Mouse (Mus musculus) intestine, postnatal 0 days (tissue): ENCODE results near the gene Olfr51. TPM values are rescaled to one million over a fixed set of nuclear protein-coding genes. Genes with fewer than 3 reads are reported as not detected.
"Not testable (repeated sequence)": the region's sequence is repeated elsewhere in the genome, so short reads cannot be mapped to it uniquely, and the experiment has no call there.

Source experiments
- ATAC-seq: fragments of 200-750 bp; cut with Nextera tagmentation; 2 replicates; pipeline ENCODE4 v1.8.0; 2017; ENCODE audit warnings: mild to moderate bottlenecking, moderate TSS enrichment, moderate library complexity
- H3K27ac ChIP-seq: fragments of 300-500 bp; sonication (generic); 2 replicates; pipeline ENCODE4 v1.5.1; 2014; ENCODE audit warnings: mild to moderate bottlenecking, low read depth, low read length, moderate library complexity
- H3K27me3 ChIP-seq: fragments of 300-500 bp; sonication (generic); replicated peaks from 2 replicates; pipeline ENCODE4 v1.6.1; 2014; ENCODE audit warnings: low read length, mixed read lengths; ENCODE audit not compliant: control insufficient read depth, insufficient read depth
- H3K36me3 ChIP-seq: fragments of 300-500 bp; sonication (generic); 2 replicates; pipeline ENCODE4 v1.6.1; 2014; ENCODE audit warnings: mild to moderate bottlenecking, moderate library complexity; ENCODE audit not compliant: control insufficient read depth, insufficient read depth
- H3K4me1 ChIP-seq: fragments of 300-500 bp; sonication (generic); replicated peaks from 2 replicates; pipeline ENCODE4 v1.6.1; 2014; ENCODE audit warnings: antibody characterized with exemption, low read length, mixed read lengths; ENCODE audit not compliant: control insufficient read depth, insufficient read depth
- H3K4me2 ChIP-seq: fragments of 300-500 bp; sonication (generic); replicated peaks from 2 replicates; pipeline ENCODE4 v1.6.1; 2014; ENCODE audit warnings: low read depth, mild to moderate bottlenecking, moderate library complexity
- H3K4me3 ChIP-seq: fragments of 300-500 bp; sonication (generic); 2 replicates; pipeline ENCODE4 v1.5.1; 2014; ENCODE audit warnings: low read depth, low read length
- H3K9ac ChIP-seq: fragments of 300-500 bp; sonication (generic); 2 replicates; pipeline ENCODE4 v1.6.1; 2014; ENCODE audit warnings: mild to moderate bottlenecking, low read depth, low read length
- H3K9me3 ChIP-seq: fragments of 300-500 bp; sonication (generic); 2 replicates; pipeline ENCODE4 v1.6.1; 2016; ENCODE audit warnings: mixed run types; ENCODE audit not compliant: control insufficient read depth
- CTCF ChIP-seq: sonication (generic); IDR thresholded peaks from 2 replicates; pipeline ENCODE4 v1.5.1; 2016; ENCODE audit warnings: low read depth, mild to moderate bottlenecking, control low read depth, antibody characterized with exemption, moderate library complexity
- WGBS: fragments of 180-500 bp; shearing (Covaris S2); extraction: QIAGEN DNeasy Blood & Tissue Kit; methylation state at CpG from one replicate; pipeline ENCODE4 v1.1.7; 2014; 5-methylcytosine and 5-hydroxymethylcytosine counted together
- polyA plus RNA-seq: library from polyadenylated mRNA; unstranded; fragments of >200 nt; fragmentation: Nextera tagmentation; extraction: Ambion mirVana; gene quantifications from 2 replicates; pipeline ENCODE4 v1.2.1, GENCODE M21; 2015

The Olfr51 gene
- polyA plus RNA-seq, 1 experiment from 2014 or later = not detected

- H3K4me2 ChIP-seq = no peak overlapping the region
- H3K9ac ChIP-seq = no peak overlapping the region
- H3K36me3 ChIP-seq = no peaks in the 10 kb centered on the region
- no peaks in the 10 kb centered on the region for H3K9me3 ChIP-seq
- no peaks in the 10 kb centered on the region for H3K4me1 ChIP-seq
- no peak overlapping the region for H3K4me3 ChIP-seq
- no peak overlapping the region for H3K27ac ChIP-seq
- no peak for ATAC-seq
- WGBS = 74% methylated on average over 2 of the region's 2 CpGs
- no peak for TF ChIP-seq CTCF
- H3K27me3 ChIP-seq = no peaks in the 10 kb centered on the region
Measured at GRCm38 (mm10) chr11:51035951-51036350, 32.6 kb downstream of the Olfr51 start.

GRCm38 (mm10) chr11:51044776-51045175 lies 41.4 kb downstream of the Olfr51 start:
- ATAC-seq, H3K9ac ChIP-seq, H3K4me1 ChIP-seq, H3K4me3 ChIP-seq, H3K27ac ChIP-seq, H3K9me3 ChIP-seq, H3K36me3 ChIP-seq, H3K27me3 ChIP-seq, H3K4me2 ChIP-seq: not testable (repeated sequence)
- WGBS = 53% methylated on average over 3 of the region's 3 CpGs

DNA sequence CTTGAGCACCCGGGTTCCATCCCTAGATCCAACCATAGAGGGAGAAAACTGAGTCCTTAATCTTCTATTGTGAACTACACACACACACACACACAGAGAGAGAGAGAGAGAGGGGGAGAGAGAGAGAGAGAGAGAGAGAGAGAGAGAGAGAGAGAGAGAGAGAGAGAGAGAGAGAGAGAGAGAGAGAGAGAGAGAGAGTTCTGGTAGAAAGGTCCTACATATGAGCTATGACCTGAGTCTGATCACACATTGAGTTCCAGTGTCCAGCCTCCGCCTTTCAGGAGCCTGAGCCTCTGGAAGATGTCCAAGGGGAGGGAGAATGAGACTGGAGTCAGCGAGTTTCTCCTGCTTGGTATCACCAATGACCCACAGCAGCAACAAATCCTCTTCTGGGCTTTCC lies 44.4 kb downstream of the Olfr51 start, which contains the start of gene Olfr1375:
TSS of gene Olfr1375 (plus strand) at position 301 of the 400 bp plus-strand sequence.
- not testable (repeated sequence) for H3K4me3 ChIP-seq, H3K9ac ChIP-seq, H3K36me3 ChIP-seq, H3K4me2 ChIP-seq, H3K4me1 ChIP-seq, ATAC-seq, H3K27ac ChIP-seq, H3K27me3 ChIP-seq, H3K9me3 ChIP-seq
- 75% methylated on average over 3 of the region's 3 CpGs for WGBS

GRCm38 (mm10) chr11:51051678-51052077 lies 48.3 kb downstream of the Olfr51 start:
- H3K9me3 ChIP-seq = no peaks in the 10 kb centered on the region
- ATAC-seq = no peak
- H3K27ac ChIP-seq = no peak overlapping the region
- no peaks in the 10 kb centered on the region for H3K27me3 ChIP-seq
- no peaks in the 10 kb centered on the region for H3K36me3 ChIP-seq
- no peak overlapping the region for H3K4me2 ChIP-seq
- 60% methylated on average over 2 of the region's 2 CpGs for WGBS
- no peak overlapping the region for H3K4me3 ChIP-seq
- H3K4me1 ChIP-seq = no peaks in the 10 kb centered on the region
- no peak overlapping the region for H3K9ac ChIP-seq
- TF ChIP-seq CTCF = no peak

GRCm38 (mm10) chr11:51053230-51053629 lies 49.8 kb downstream of the Olfr51 start:
- peak; percentile 66 for TF ChIP-seq CTCF
- H3K4me2 ChIP-seq = no peak overlapping the region
- no peak for ATAC-seq
- 26% methylated on average over 3 of the region's 3 CpGs for WGBS
- no peaks in the 10 kb centered on the region for H3K9me3 ChIP-seq
- no peak overlapping the region for H3K27ac ChIP-seq
- no peaks in the 10 kb centered on the region for H3K36me3 ChIP-seq
- no peaks in the 10 kb centered on the region for H3K4me1 ChIP-seq
- no peaks in the 10 kb centered on the region for H3K27me3 ChIP-seq
- H3K4me3 ChIP-seq = no peak overlapping the region
- no peak overlapping the region for H3K9ac ChIP-seq

- under 1% methylated on average over 32 of the region's 32 CpGs for WGBS
- H3K9ac ChIP-seq = peak within 1 kb of the TSS; percentile 64
- H3K27me3 ChIP-seq = no peaks in the 10 kb centered on the region
- peak within 1 kb of the TSS; percentile 83 for H3K4me2 ChIP-seq
- no peaks in the 10 kb centered on the region for H3K9me3 ChIP-seq
- H3K4me3 ChIP-seq = peak within 1 kb of the TSS; percentile 70
- TF ChIP-seq CTCF = peak; percentile 48; the same call in 1 of the 2 replicates
- no peaks in the 10 kb centered on the region; the same call in 1 of the 2 replicates for H3K36me3 ChIP-seq
- no peak within 1 kb of the TSS for H3K27ac ChIP-seq
- ATAC-seq = peak; percentile 94
- H3K4me1 ChIP-seq = no peaks in the 10 kb centered on the region
Measured at GRCm38 (mm10) chr11:51059151-51059571, 55.8 kb downstream of the Olfr51 start, which contains the start of gene Zfp354a. Zfp354a (plus strand) TSS chr11:51059257.

Other genes starting within 250 kb of the Olfr51 start
- 3.4 and 3.5 TPM in 2 replicates for gene Zfp354c, start 175.9 kb upstream of the Olfr51 start, polyA plus RNA-seq
- gene Zfp879, start 162.0 kb upstream of the Olfr51 start, polyA plus RNA-seq = 0.08 and 0.18 TPM in 2 replicates
- gene Grm6, start 152.9 kb upstream of the Olfr51 start, polyA plus RNA-seq = not detected in 2 replicates
- 1.1 and 1.2 TPM in 2 replicates for gene Zfp454, start 115.9 kb upstream of the Olfr51 start, polyA plus RNA-seq
- 2.1 and 2.7 TPM in 2 replicates for gene Zfp2, start 87.4 kb upstream of the Olfr51 start, polyA plus RNA-seq
- 0.54 and 0.63 TPM in 2 replicates for gene Zfp354b, start 72.0 kb upstream of the Olfr51 start, polyA plus RNA-seq
- gene 4933414I15Rik, start 59.8 kb upstream of the Olfr51 start, polyA plus RNA-seq = not detected in 2 replicates
- not detected in 2 replicates for gene Prop1, start 49.8 kb upstream of the Olfr51 start, polyA plus RNA-seq
- gene Olfr1378, start 37.1 kb upstream of the Olfr51 start, polyA plus RNA-seq = not detected in 2 replicates
- not detected in 2 replicates for gene Olfr1377, start 21.6 kb upstream of the Olfr51 start, polyA plus RNA-seq
- not detected in 2 replicates for gene Olfr54, start 10.6 kb downstream of the Olfr51 start, polyA plus RNA-seq
- gene Olfr1375, start 44.5 kb downstream of the Olfr51 start, polyA plus RNA-seq = not detected in 2 replicates
- 2.3 and 2.6 TPM in 2 replicates for gene Zfp354a, start 55.7 kb downstream of the Olfr51 start, polyA plus RNA-seq
- not detected in 2 replicates for gene Gm12569, start 216.9 kb downstream of the Olfr51 start, polyA plus RNA-seq